Mouse (Mus musculus) heart, adult 2 months (tissue): ENCODE data around the gene Pde6d.
"Not testable (repeated sequence)": the region's sequence is repeated elsewhere in the genome, so short reads cannot be mapped to it uniquely, and the experiment has no call there.

Source experiments
- CTCF ChIP-seq: fragments of 200-600 bp; IDR thresholded peaks from 2 replicates; pipeline ENCODE4 v1.8.1; 2022; ENCODE audit warnings: antibody characterized with exemption, mild to moderate bottlenecking, moderate library complexity
- EP300 ChIP-seq: fragments of 200-500 bp; IDR thresholded peaks from 2 replicates; pipeline ENCODE4 v1.6.1; 2011; ENCODE audit warnings: low read depth, low read length, control low read depth; ENCODE audit not compliant: insufficient read depth

DNA sequence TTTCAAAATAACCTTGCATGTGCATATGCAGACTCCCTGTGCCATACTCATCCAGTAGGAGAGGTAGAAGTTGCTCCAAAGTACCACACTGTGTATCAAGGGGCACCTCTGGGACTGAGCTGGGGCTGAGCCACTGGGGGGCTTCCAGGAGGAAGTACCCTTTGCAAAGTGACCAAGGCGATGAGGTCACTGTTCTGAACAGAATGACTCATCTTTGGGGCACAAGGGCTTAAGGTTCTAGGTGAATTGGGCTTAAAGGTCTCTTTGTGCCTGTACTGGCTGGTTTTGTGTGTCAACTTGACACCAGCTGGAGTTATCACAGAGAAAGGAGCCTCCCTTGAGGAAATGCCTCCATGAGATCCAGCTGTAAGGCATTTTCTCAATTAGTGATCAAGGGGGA lies 69.4 kb downstream of the Pde6d start:
- TF ChIP-seq CTCF, EP300: not testable (repeated sequence)
